Mouse (Mus musculus): ENCODE results near the gene Kctd14.

- no peak for TF ChIP-seq CTCF (IDR thresholded peaks at IDR 0.05; ENCODE audit: low read depth)
- no peak for TF ChIP-seq EP300 (optimal IDR thresholded peaks at IDR 0.05)
These were observed 36.0 kb upstream of the Kctd14 start for GRCm38 (mm10) chr7:97414915-97415687.
